Mouse (Mus musculus) olfactory bulb, adult 2 months (tissue): Measurements from ENCODE around the gene Nol4l.

Source experiments
- CTCF ChIP-seq: fragments of 200-500 bp; IDR thresholded peaks from 2 replicates; pipeline ENCODE4 v1.5.1; 2012; ENCODE audit warnings: low read depth, mild to moderate bottlenecking, low read length, moderate library complexity; ENCODE audit not compliant: insufficient read depth
- POLR2A ChIP-seq: fragments of 200-500 bp; IDR thresholded peaks from 2 replicates; pipeline ENCODE4 v1.6.1; 2012; ENCODE audit warnings: mild to moderate bottlenecking, low read depth, low read length, moderate library complexity; ENCODE audit not compliant: insufficient read depth

DNA sequence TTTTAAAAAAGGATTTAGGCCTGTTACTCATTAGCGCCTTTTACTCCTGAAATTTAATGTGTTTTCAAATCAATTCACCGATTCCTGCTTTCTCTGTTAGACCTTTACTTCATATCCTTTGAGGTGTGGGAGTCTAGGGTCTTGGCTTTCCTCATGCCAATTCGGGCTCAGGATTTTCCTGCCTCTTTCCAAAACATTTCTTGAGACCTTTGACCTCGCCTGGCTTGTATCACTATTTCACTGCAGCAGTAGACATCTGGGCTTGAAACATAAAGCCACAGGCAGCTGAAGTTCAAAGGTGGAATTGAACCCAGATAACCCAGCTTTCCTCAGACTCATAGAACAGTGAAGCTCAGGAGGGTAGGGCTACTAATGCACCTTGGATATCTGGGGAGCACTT lies 83.3 kb downstream of the Nol4l start:
- TF ChIP-seq CTCF (no peak), POLR2A (no peak)
